ENCODE assay signal across 9 mouse cellular contexts in the genomic region with DNA sequence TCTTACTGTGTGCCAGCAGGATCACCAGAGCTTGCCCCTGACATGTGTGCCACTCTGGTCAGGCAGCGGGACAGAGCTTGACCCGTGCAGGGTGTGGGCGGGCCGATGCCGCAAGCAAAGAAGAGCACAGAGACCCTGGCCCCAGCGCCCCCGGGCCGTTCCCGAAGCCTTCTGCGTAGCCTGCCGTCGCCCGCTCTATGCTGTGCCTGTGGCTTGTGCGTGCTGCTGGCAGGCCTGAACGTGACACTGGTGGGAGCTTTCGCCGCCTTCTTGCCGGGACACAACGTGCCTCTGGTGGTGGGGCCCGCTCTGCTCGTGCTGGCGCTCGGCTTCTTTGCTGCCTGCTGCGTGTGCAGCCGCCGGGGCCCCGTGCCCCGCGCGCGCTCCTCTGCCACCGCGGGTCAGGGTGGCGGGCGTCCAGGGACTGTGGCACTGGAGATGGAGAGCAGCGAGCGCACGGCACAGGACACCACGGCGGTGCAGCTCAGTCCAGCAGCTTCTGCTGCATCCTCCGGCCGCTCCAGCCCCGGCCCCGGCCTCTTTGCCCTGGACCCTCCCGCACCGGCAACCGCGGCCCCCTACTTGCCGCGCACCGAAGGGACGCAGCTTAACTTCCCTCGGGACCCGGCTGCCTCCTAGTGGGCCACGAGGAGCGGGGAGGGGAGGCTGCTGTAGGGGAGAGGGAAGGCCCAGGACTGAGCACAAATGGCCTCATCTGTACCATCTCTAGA. TPM values are rescaled to one million over a fixed set of nuclear protein-coding genes. Genes with fewer than 3 reads are reported as not detected.
DNase-seq lines count a peak whose midpoint lies in the region; ATAC-seq and TF ChIP-seq lines count a peak whose summit lies in the region.
"Had no signal": no experiment of that assay in that cellular context is flagged by ENCODE, and none has a peak within 500 bp of the region (broad histone marks: within the 10 kb centered on the region; RNA-seq: fewer than 3 reads in every experiment).

No protein-coding gene starts in this region.

- TF ChIP-seq EP300 in heart, adult 2 months (IDR thresholded peaks at IDR 0.05; ENCODE audit: insufficient read depth, low read depth, low read length): no peak

- H3K4me3 ChIP-seq in heart, adult 2 months: no peak overlapping the region
- peak overlapping the region; percentile 38 for H3K4me3 ChIP-seq in liver, embryonic 12.5 days

- H3K79me2 ChIP-seq in heart, adult 2 months (replicated peaks; ENCODE audit: control insufficient read depth, insufficient read depth, low read length): no peaks in the 10 kb centered on the region

- TF ChIP-seq CTCF in heart, adult 2 months (IDR thresholded peaks at IDR 0.05): 0 out of 2 replicates have a peak, but pooled peaks have one; percentile 16

- H3K9ac ChIP-seq in heart, adult 2 months (ENCODE audit: low read depth, low read length): 0 out of 2 replicates have a peak overlapping the region, but pooled peaks have one; percentile 4
- H3K9ac ChIP-seq in liver, embryonic 12.5 days: no peak overlapping the region

- intact Hi-C loops in heart, adult 2 months (cut with DNase I): no loop called here
- intact Hi-C loops in heart, postnatal 36 days (cut with DNase I): no loop called here

- no peaks in the 10 kb centered on the region for H3K4me1 ChIP-seq in heart, adult 2 months (ENCODE audit: control insufficient read depth, insufficient read depth, low read length)
- H3K4me1 ChIP-seq in liver, embryonic 12.5 days: 0 out of 2 replicates have a peak, but pooled peaks cover 6% of the 10 kb centered on the region

- ATAC-seq in granulocyte monocyte progenitor cell, adult 5-6 weeks (replicated peaks; ENCODE audit: poor library complexity, severe bottlenecking): peak; percentile 45
- ATAC-seq in liver, embryonic 12.5 days: no peak

- TF ChIP-seq POLR2A in heart, adult 2 months (IDR thresholded peaks at IDR 0.05; ENCODE audit: insufficient read depth, low read depth, low read length): no peak

- DNase-seq in heart, adult 2 months: no peak
- no peak for DNase-seq in heart, postnatal 36 days
- peak; percentile 79 for DNase-seq in R1 (ENCODE audit: low read depth, low spot score)
- peak; percentile 63 for DNase-seq in retina, postnatal 1 day
- DNase-seq in layer of hippocampus, postnatal 36 days: no peak
- DNase-seq in kidney, adult 9 months: no peak

- H3K27me3 ChIP-seq in heart, adult 2 months (ENCODE audit: control insufficient read depth, insufficient read depth, low read length): peaks cover 14% of the 10 kb centered on the region
- peaks cover 85% of the 10 kb centered on the region for H3K27me3 ChIP-seq in liver, embryonic 12.5 days (replicated peaks)

- H3K9me3 ChIP-seq in liver, embryonic 12.5 days (replicated peaks): no peaks in the 10 kb centered on the region

- H3K4me2 ChIP-seq in liver, embryonic 12.5 days: peak overlapping the region; percentile 59

- 2% methylated on average over 55 of the region's 56 CpGs for WGBS in heart, adult 2 months
- 2% methylated on average over 56 of the region's 56 CpGs for WGBS in liver, embryonic 12.5 days (ENCODE audit: insufficient replicate concordance)

- no peak overlapping the region for H3K27ac ChIP-seq in heart, adult 2 months
- H3K27ac ChIP-seq in liver, embryonic 12.5 days: no peak overlapping the region

- H3K36me3 ChIP-seq in heart, adult 2 months (ENCODE audit: control insufficient read depth, insufficient read depth, low read length): no peaks in the 10 kb centered on the region
- H3K36me3 ChIP-seq in liver, embryonic 12.5 days: no peaks in the 10 kb centered on the region

RNA-seq across cellular contexts. Expression of a gene that starts 7.6 kb away (rescaled TPM):
- total RNA-seq in heart, adult 2 months (2021): not detected
- not detected in 2 replicates for polyA plus RNA-seq in heart, adult 2 months (2012; rRNA removed)
- total RNA-seq in heart, postnatal 36 days (2021): not detected
- not detected in 2 replicates for total RNA-seq in granulocyte monocyte progenitor cell, adult 5-6 weeks (2014; fragmentation: Nextera tagmentation)
- total RNA-seq in granulocyte monocyte progenitor cell, adult 5-6 weeks (2017): not detected in 2 replicates
- not detected in 2 replicates for polyA plus RNA-seq in liver, embryonic 12.5 days (2016; fragmentation: Nextera tagmentation; extraction: Ambion mirVana)
- total RNA-seq in layer of hippocampus, postnatal 36 days (2021): not detected

RNA-seq across cellular contexts. Expression of a gene that starts 13.9 kb away (rescaled TPM):
- total RNA-seq in heart, adult 2 months (2021): not detected
- polyA plus RNA-seq in heart, adult 2 months (2012; rRNA removed): 0.18 TPM in 1 of 2 replicates, not detected in the other
- not detected for total RNA-seq in heart, postnatal 36 days (2021)
- not detected in 2 replicates for total RNA-seq in granulocyte monocyte progenitor cell, adult 5-6 weeks (2014; fragmentation: Nextera tagmentation)
- total RNA-seq in granulocyte monocyte progenitor cell, adult 5-6 weeks (2017): not detected in 2 replicates
- not detected in 2 replicates for polyA plus RNA-seq in liver, embryonic 12.5 days (2016; fragmentation: Nextera tagmentation; extraction: Ambion mirVana)
- total RNA-seq in layer of hippocampus, postnatal 36 days (2021): under 1 TPM in 1 of 2 experiments, not detected in 1; 0.35 TPM
- polyA plus RNA-seq: gonadal fat pad, adult 2 months had no signal

RNA-seq across cellular contexts. Expression of a gene that starts 41.7 kb away (rescaled TPM):
- not detected for total RNA-seq in heart, adult 2 months (2021)
- polyA plus RNA-seq in heart, adult 2 months (2012; rRNA removed): not detected in 2 replicates
- not detected for total RNA-seq in heart, postnatal 36 days (2021)
- total RNA-seq in granulocyte monocyte progenitor cell, adult 5-6 weeks (2014; fragmentation: Nextera tagmentation): not detected in 2 replicates
- total RNA-seq in granulocyte monocyte progenitor cell, adult 5-6 weeks (2017): not detected in 2 replicates
- not detected in 2 replicates for polyA plus RNA-seq in liver, embryonic 12.5 days (2016; fragmentation: Nextera tagmentation; extraction: Ambion mirVana)
- not detected for total RNA-seq in layer of hippocampus, postnatal 36 days (2021)
- polyA plus RNA-seq: gonadal fat pad, adult 2 months had no signal

RNA-seq across cellular contexts. Expression of a gene that starts 59.1 kb away (rescaled TPM):
- total RNA-seq in heart, adult 2 months (2021): 10 to 100 TPM; 18.3 to 20.6 TPM
- 32.1 and 42.1 TPM in 2 replicates for polyA plus RNA-seq in heart, adult 2 months (2012; rRNA removed)
- total RNA-seq in heart, postnatal 36 days (2021): 10 to 100 TPM; 22.8 to 23.8 TPM
- total RNA-seq in granulocyte monocyte progenitor cell, adult 5-6 weeks (2014; fragmentation: Nextera tagmentation): 30.0 and 48.8 TPM in 2 replicates
- total RNA-seq in granulocyte monocyte progenitor cell, adult 5-6 weeks (2017): 30.2 and 39.0 TPM in 2 replicates
- 45.2 and 47.2 TPM in 2 replicates for polyA plus RNA-seq in liver, embryonic 12.5 days (2016; fragmentation: Nextera tagmentation; extraction: Ambion mirVana)
- total RNA-seq in layer of hippocampus, postnatal 36 days (2021): 10 to 100 TPM; 43.0 to 45.1 TPM

Comparison
In these comparisons a context has a peak if more than half of its experiments do, and no peak if none do; other contexts are left out.
1. DNase-seq: peak in R1 (single experiment) and retina, postnatal 1 day (single experiment); none in heart, adult 2 months (0 of 2), heart, postnatal 36 days (0 of 2), layer of hippocampus, postnatal 36 days (0 of 2) and kidney, adult 9 months (single experiment).